Mouse (Mus musculus): ENCODE measurements at regions not wholly inside any gene's neighbourhood (a gene's known extent, or its start where the extent isn't known, plus 50 kb on each side); places are given as distances from the start of the nearest gene placed in this dataset.

GRCm38 (mm10) chr7:117138681-117139080 lies 242.1 kb upstream of the Xylt1 start:
- TF ChIP-seq POLR2A (IDR thresholded peaks at IDR 0.05; ENCODE audit: borderline replicate concordance, extremely low read depth, low read depth, low read length) (no peak), CTCF (IDR thresholded peaks at IDR 0.05; ENCODE audit: insufficient read depth, low read length) (no peak)

Data from lung, adult 2 months (tissue).